Mouse (Mus musculus): ENCODE results near the gene Ggt6. TPM values are rescaled to one million over a fixed set of nuclear protein-coding genes. Genes with fewer than 3 reads are reported as not detected.
"Not testable (repeated sequence)": the region's sequence is repeated elsewhere in the genome, so short reads cannot be mapped to it uniquely, and the experiment has no call there.

The Ggt6 gene
- polyA plus RNA-seq, 3 experiments from 2014 or later = not detected

- no peak for ATAC-seq
Measured at GRCm38 (mm10) chr11:72411093-72411921, 24.0 kb upstream of the Ggt6 start, which contains the start of gene Smtnl2. Gene Smtnl2 (minus strand): TSS chr11:72411713.

- ATAC-seq = no peak
Measured at GRCm38 (mm10) chr11:72411945-72412344, 23.4 kb upstream of the Ggt6 start.

- no peak for ATAC-seq
Measured at GRCm38 (mm10) chr11:72413016-72413415, 22.3 kb upstream of the Ggt6 start.

GRCm38 (mm10) chr11:72413601-72414190 lies 21.6 kb upstream of the Ggt6 start:
- ATAC-seq = no peak

- no peak for ATAC-seq
Measured at GRCm38 (mm10) chr11:72415155-72415554, 20.2 kb upstream of the Ggt6 start.

GRCm38 (mm10) chr11:72416666-72417065 lies 18.7 kb upstream of the Ggt6 start:
- no peak for ATAC-seq

- no peak for ATAC-seq
Measured at GRCm38 (mm10) chr11:72417376-72417775, 17.9 kb upstream of the Ggt6 start.

GRCm38 (mm10) chr11:72418227-72418626 lies 17.1 kb upstream of the Ggt6 start:
- no peak for ATAC-seq

GRCm38 (mm10) chr11:72419006-72419405 lies 16.3 kb upstream of the Ggt6 start:
- no peak for ATAC-seq

GRCm38 (mm10) chr11:72420460-72421122 lies 14.7 kb upstream of the Ggt6 start:
- no peak for ATAC-seq

- no peak for ATAC-seq
Measured at GRCm38 (mm10) chr11:72421518-72422278, 13.6 kb upstream of the Ggt6 start.

- ATAC-seq = no peak
Measured at GRCm38 (mm10) chr11:72423686-72424085, 11.6 kb upstream of the Ggt6 start.

GRCm38 (mm10) chr11:72425201-72425600 lies 10.1 kb upstream of the Ggt6 start:
- ATAC-seq = no peak

- ATAC-seq = no peak
Measured at GRCm38 (mm10) chr11:72426884-72427283, 8.4 kb upstream of the Ggt6 start.

- ATAC-seq = peak; percentile 61
Measured at GRCm38 (mm10) chr11:72428694-72429093, 6.6 kb upstream of the Ggt6 start.

GRCm38 (mm10) chr11:72429288-72429690 lies 6.0 kb upstream of the Ggt6 start:
- ATAC-seq = peak; percentile 90

GRCm38 (mm10) chr11:72430311-72431068 lies 4.8 kb upstream of the Ggt6 start:
- not testable (repeated sequence) for ATAC-seq

GRCm38 (mm10) chr11:72435694-72436045 lies 344 bp downstream of the Ggt6 start:
- no peak for ATAC-seq

GRCm38 (mm10) chr11:72436271-72436670 lies 945 bp downstream of the Ggt6 start:
- no peak for ATAC-seq

GRCm38 (mm10) chr11:72436756-72437650 lies 1.7 kb downstream of the Ggt6 start:
- no peak for ATAC-seq

- no peak for ATAC-seq
Measured at GRCm38 (mm10) chr11:72438411-72438810, 3.1 kb downstream of the Ggt6 start.
